Mouse (Mus musculus): ENCODE measurements around the gene Mark4. TPM values are rescaled to one million over a fixed set of nuclear protein-coding genes. Genes with fewer than 3 reads are reported as not detected.

The Mark4 gene
- total RNA-seq (2015) (11.4 and 14.7 TPM in 2 replicates), total RNA-seq (2017) (6.4 and 9.4 TPM in 2 replicates)

DNA sequence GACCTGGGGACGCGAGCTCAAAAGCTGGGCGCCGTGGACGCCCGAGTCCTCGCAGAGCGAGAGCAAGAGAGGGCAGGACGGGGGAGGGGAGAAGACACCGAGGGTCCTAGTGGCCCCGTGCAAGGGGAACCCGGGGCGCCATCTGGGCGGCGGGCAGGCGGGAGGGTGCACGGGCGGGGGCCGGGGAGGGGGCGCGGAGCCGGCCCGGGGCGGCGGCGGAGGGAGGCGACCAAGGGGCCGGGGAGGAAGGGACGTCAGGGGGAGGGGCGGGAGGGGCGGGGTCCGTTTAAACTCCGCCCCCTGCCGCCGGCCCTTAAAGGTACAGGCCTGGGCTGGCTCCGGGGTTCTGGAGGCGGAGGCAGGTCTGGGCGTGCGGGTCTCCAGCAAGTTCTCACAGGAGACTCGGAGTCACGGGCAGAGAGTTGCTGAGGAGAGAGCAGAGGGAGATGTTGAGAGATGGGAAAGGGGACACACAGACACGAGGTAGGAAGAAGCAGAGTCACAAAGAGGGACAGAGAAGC lies at the start of gene Mark4:
Gene Mark4 (minus strand): TSS at position 231 of the 521 bp plus-strand sequence.
- peak; percentile 77 for ATAC-seq (ENCODE audit: poor library complexity, severe bottlenecking)

DNA sequence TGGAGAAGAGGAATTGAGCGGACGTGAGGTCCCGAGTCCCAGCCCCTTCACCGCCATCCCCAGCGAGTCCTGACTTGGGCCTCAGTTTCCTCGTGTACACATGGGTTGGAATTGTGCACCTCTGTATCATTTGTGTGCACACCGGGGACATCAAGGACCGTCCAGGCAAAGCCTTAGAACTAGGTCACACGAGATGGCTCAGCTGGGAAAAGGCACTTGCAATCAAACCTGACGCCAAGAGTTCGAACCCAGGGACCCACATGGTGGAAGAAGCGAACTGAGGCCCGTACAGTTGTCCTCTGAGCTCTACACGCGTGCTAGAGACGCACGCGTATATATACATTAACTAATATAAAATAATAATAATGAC lies 49.0 kb upstream of the Mark4 start:
- no peak for ATAC-seq (ENCODE audit: poor library complexity, severe bottlenecking)

GRCm38 (mm10) chr7:19506969-19507611 lies 48.5 kb upstream of the Mark4 start:
- 0 out of 2 replicates have a peak, but pooled peaks have one; percentile 17 for ATAC-seq (ENCODE audit: poor library complexity, severe bottlenecking)

GRCm38 (mm10) chr7:19506326-19506725 lies 47.7 kb upstream of the Mark4 start:
- ATAC-seq (ENCODE audit: poor library complexity, severe bottlenecking): no peak

- no peak for ATAC-seq (ENCODE audit: poor library complexity, severe bottlenecking)
Measured at GRCm38 (mm10) chr7:19503481-19504068, 45.0 kb upstream of the Mark4 start.

DNA sequence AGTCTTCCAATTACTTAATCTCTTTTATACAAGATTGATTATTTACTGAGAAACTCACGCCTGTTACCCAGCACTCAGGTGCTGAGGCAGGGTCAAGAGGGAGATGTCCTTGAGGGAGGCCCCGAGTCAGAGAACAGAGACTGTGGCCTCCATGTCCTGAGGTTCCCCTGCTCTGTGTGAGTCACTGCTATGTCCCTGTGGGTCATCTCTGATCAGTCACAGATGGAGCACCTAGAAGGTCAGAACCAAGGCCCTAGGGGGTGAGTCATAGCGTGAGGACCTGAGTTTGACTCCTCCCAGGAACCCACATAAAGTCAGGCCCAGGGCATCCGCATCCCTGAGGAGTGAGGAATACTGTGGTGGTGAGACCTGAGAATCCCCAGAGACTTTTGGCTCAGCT lies 43.0 kb upstream of the Mark4 start:
- ATAC-seq (ENCODE audit: poor library complexity, severe bottlenecking): no peak

DNA sequence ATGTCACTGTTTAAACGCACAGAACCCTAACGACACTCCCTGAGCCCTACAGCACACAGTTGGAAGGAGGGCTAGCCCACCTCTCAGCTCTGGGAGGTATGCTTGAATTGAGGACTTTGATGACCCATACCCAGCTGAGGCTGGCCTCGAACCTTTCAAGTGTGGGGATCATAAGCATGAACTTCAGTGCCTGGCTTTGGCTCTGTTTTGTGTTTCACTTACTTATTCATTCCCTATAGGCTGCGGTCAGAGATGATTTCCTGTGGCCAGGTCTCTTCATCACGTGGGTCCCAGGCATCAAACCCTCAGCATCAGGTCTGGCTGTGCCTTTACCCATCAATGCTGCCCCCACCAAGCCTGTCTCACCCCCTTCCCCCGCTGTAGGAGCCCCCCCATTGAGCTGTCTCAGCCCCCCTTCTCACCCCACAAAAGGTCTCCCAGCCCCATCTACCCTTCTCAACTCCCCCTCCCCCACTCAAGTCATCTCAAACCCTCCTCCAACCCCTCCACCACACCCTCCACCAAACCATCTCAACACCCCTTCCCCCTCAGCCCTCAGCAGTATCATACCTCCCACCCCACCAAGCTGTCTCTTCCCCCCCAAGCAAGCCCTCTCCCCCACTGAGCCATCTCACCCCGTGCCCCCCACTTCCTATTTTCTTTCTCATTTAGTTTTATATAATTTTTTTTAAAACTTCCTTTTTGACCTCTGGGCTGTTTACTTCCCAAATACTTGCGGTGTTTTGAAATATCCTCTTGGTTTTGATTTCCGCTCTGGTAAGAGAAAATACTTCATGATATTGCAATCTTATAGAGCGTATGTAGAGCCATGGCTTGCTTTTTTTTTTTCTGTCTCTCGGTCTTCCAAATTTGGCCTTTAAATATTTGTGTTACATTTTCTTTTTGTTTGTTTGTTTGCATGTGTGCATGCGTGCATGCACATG lies 42.1 kb upstream of the Mark4 start:
- ATAC-seq (ENCODE audit: poor library complexity, severe bottlenecking): peak; percentile 41

GRCm38 (mm10) chr7:19498326-19498725 lies 39.7 kb upstream of the Mark4 start:
- ATAC-seq (ENCODE audit: poor library complexity, severe bottlenecking): no peak

- peak; percentile 72 for ATAC-seq (ENCODE audit: poor library complexity, severe bottlenecking)
Measured at GRCm38 (mm10) chr7:19496214-19496555, 37.6 kb upstream of the Mark4 start.

GRCm38 (mm10) chr7:19495521-19496213 lies 37.0 kb upstream of the Mark4 start:
- ATAC-seq (ENCODE audit: poor library complexity, severe bottlenecking): no peak

GRCm38 (mm10) chr7:19494751-19495474 lies 36.3 kb upstream of the Mark4 start:
- ATAC-seq (ENCODE audit: poor library complexity, severe bottlenecking): no peak

DNA sequence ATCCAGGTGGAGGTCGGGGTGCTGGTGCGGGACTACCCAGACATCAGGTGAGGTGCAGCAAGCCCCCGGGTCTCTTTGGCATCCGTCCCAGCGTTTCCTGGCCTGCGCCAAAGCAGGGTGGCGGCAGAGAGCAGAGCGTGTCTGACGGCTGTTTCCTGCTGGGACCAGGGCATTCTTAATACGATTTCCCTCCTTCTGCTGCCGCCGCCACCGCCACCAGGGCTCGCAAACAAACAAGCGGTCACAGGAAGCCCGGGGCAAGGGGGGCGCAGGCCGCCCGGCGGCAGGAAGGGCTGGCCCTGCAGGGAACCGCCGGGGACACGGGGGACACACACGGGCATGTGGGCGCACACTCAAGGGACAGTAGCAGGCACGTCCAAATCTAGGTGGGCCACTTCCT lies 33.1 kb upstream of the Mark4 start:
- peak; percentile 38 for ATAC-seq (ENCODE audit: poor library complexity, severe bottlenecking)

DNA sequence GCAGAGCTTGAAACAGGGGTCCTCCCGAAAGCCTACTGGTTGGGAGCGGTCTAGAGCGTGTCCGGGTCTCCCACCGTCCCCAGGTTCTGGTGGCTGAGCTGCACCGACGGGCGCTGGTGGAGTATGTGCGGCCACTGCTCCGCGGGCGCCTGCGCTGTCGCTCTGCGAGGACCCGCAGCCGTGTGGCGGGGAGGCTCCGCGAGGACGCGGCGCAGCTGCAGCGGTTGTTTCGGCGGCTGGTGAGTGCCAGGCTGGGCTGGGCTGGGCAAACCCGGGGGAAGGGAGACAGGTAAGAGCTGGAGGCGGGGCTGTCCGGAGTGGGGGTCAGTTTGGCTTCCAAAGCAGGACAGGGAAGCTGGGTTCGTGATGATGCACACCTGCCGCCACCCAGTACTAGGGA lies 30.9 kb upstream of the Mark4 start:
- no peak for ATAC-seq (ENCODE audit: poor library complexity, severe bottlenecking)

- no peak for ATAC-seq (ENCODE audit: poor library complexity, severe bottlenecking)
Measured at GRCm38 (mm10) chr7:19486549-19486948, 27.9 kb upstream of the Mark4 start.

- no peak for ATAC-seq (ENCODE audit: poor library complexity, severe bottlenecking)
Measured at GRCm38 (mm10) chr7:19485488-19485887, 26.9 kb upstream of the Mark4 start.

DNA sequence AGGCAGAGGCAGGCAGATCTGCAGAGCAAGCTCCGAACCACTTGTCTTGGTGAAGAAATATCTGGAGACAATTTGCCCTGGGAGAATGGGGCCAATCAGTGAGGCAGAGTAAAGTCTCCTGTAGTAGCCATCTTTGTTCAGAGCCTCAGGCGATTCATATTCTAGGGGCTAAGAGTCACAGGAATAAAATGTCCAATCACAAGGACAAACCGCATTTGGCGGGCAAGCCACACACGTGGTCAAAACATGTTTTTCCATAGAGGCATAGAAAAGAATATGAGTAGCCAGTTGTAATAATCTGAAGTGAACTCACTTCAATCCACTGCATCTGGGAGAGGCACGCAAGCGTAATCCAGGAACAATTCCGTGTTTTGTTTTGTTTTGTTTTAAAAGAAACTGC lies 24.7 kb upstream of the Mark4 start:
- ATAC-seq (ENCODE audit: poor library complexity, severe bottlenecking): no peak

- no peak for ATAC-seq (ENCODE audit: poor library complexity, severe bottlenecking)
Measured at GRCm38 (mm10) chr7:19477624-19478384, 19.2 kb upstream of the Mark4 start.

- no peak for ATAC-seq (ENCODE audit: poor library complexity, severe bottlenecking)
Measured at GRCm38 (mm10) chr7:19477084-19477483, 18.5 kb upstream of the Mark4 start.

DNA sequence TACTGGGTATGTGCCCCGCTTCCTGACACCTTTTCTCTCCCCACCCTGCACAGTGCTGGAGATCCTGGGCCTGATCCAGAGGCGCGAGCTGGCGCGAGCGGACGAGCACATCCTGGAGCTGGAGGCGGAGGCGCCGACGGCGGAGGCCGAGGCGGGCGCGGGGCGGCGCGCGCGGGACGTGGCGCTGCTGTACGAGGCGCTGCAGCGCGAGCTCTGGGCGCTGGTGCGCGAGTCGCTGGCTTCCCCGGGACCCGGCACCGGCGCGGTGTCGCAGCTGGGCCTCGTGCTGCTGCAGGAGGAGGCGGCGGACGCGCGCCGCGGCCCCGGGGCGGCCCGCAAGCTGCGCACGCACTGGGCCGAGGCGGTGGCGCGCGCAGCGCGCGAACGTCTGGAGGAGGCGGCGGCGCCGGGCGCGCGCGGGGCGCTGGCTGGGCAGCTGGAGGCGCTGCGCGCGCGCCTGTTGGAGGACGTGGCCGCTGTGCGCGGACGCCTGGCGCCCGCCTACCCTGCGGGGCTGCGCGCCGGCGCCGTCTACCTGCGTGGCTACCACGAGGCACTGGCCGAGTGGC lies 15.3 kb upstream of the Mark4 start:
- ATAC-seq (ENCODE audit: poor library complexity, severe bottlenecking): peak; percentile 77

All from megakaryocyte, adult 5-6 weeks (primary cell).